Mouse (Mus musculus): Measurements from ENCODE around the gene Gm16223. TPM values are rescaled to one million over a fixed set of nuclear protein-coding genes. Genes with fewer than 3 reads are reported as not detected.

The Gm16223 gene
- total RNA-seq, 2 experiments from 2014 or later: not detected

GRCm38 (mm10) chr5:42224840-42225239 is 157.1 kb downstream of the Gm16223 start:
- DNase-seq: no peak

DNA sequence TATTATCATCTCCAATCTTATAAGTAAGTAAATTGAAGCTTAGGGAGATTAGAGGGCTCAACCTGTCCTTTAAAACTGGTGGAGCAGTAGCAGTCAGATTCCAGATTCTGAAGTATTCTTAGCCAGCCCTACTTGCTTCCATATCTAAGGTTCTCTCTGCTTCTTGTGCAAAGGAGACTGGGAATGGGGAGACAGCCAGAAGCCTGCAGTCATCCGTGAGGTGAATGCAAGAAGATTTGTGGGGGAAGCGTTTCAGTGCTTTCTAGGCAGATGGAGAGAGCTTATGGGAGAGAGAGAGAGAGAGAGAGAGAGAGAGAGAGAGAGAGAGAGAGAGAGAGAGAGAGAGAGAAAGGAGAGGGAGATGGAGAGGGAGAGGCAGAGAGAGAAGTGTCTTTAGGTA is 160.9 kb downstream of the Gm16223 start:
- no peak for DNase-seq

- no peak for DNase-seq
These were observed 171.5 kb downstream of the Gm16223 start for GRCm38 (mm10) chr5:42239291-42239690.

GRCm38 (mm10) chr5:42239806-42240205 is 172.0 kb downstream of the Gm16223 start:
- DNase-seq: no peak

- DNase-seq: no peak
These were observed 182.6 kb downstream of the Gm16223 start for GRCm38 (mm10) chr5:42250376-42250775.

Other genes with a start within 250 kb of the Gm16223 start
- 10 to 100 TPM; 33.7 to 39.2 TPM for gene Bod1l, start 223.6 kb upstream of the Gm16223 start, total RNA-seq (2021)

Data from adrenal gland, postnatal 36 days (tissue).